Mouse (Mus musculus) ES-E14 (cell line): ENCODE measurements around the gene Ap3d1. TPM values are rescaled to one million over a fixed set of nuclear protein-coding genes. Genes with fewer than 3 reads are reported as not detected.

Experiments
- DNase-seq: peaks from one replicate; pipeline ENCODE4 v3.0.0-alpha.2; 2013; ENCODE audit warnings: low read depth, low spot score
- H3K27ac ChIP-seq: 2 replicates; pipeline ENCODE4 v1.5.1; 2012; ENCODE audit warnings: low read depth, mild to moderate bottlenecking, low read length, moderate library complexity, mixed read lengths; ENCODE audit not compliant: poor library complexity, insufficient read depth, severe bottlenecking
- H3K36me3 ChIP-seq: 2 replicates; pipeline ENCODE4 v1.6.1; 2012; ENCODE audit warnings: mild to moderate bottlenecking, low read length, moderate library complexity, mixed read lengths; ENCODE audit not compliant: control insufficient read depth, poor library complexity, insufficient read depth, severe bottlenecking
- H3K4me1 ChIP-seq, 2 experiments: fragments of 150-350 bp in 1 of 2; sonication (generic) in 1 of 2; 2 replicates each; pipeline ENCODE4 v1.6.1; 2012; ENCODE audit warnings: low read length in 2 of 2, mild to moderate bottlenecking in 1 of 2, mixed read lengths in 1 of 2; ENCODE audit not compliant: control insufficient read depth in 2 of 2, insufficient read depth in 2 of 2, poor library complexity in 1 of 2
- H3K4me3 ChIP-seq, 2 experiments: fragments of 150-350 bp in 1 of 2; sonication (generic) in 1 of 2; 2 replicates each; pipeline ENCODE4 v1.5.1; 2012; ENCODE audit warnings: low read length in 2 of 2, low read depth in 1 of 2, mild to moderate bottlenecking in 1 of 2, mixed read lengths in 1 of 2; ENCODE audit not compliant: insufficient read depth in 1 of 2, poor library complexity in 1 of 2, severe bottlenecking in 1 of 2
- H3K9ac ChIP-seq: 2 replicates; pipeline ENCODE4 v1.6.1; 2012; ENCODE audit warnings: low read depth, mild to moderate bottlenecking, low read length, mixed read lengths; ENCODE audit not compliant: poor library complexity, insufficient read depth, severe bottlenecking
- H3K9me3 ChIP-seq: fragments of 150-350 bp; sonication (generic); 2 replicates; pipeline ENCODE4 v1.6.1; 2012; ENCODE audit warnings: low read depth, mild to moderate bottlenecking, low read length; ENCODE audit not compliant: control insufficient read depth, insufficient read depth
- CHD2 ChIP-seq: IDR thresholded peaks from 2 replicates; pipeline ENCODE4 v1.6.1; 2014; ENCODE audit warnings: mild to moderate bottlenecking, low read depth, low read length, inconsistent platforms
- HCFC1 ChIP-seq: IDR thresholded peaks from 2 replicates; pipeline ENCODE4 v1.6.1; 2012; ENCODE audit warnings: low read length, inconsistent platforms, borderline replicate concordance; ENCODE audit not compliant: insufficient read depth
- MAFK ChIP-seq: IDR thresholded peaks from 2 replicates; pipeline ENCODE4 v1.6.1; 2014; ENCODE audit warnings: mild to moderate bottlenecking, low read depth, low read length, inconsistent platforms; ENCODE audit not compliant: insufficient read depth
- ZC3H11A ChIP-seq: IDR thresholded peaks from 2 replicates; pipeline ENCODE4 v1.6.1; 2012; ENCODE audit warnings: low read depth, mild to moderate bottlenecking, inconsistent platforms, low read length, borderline replicate concordance
- ZNF384 ChIP-seq: IDR thresholded peaks from 2 replicates; pipeline ENCODE4 v1.6.1; 2012; ENCODE audit warnings: low read depth, low read length, inconsistent platforms
- in situ Hi-C, 2 experiments: fragments of 600-800 bp; cut with MboI; formaldehyde crosslinking; loops; one replicate each; pipeline ENCODE4 v1.15.1; 2025; ENCODE audit warnings: low sequenced_read_pairs in 2 of 2, inconsistent platforms in 1 of 2; ENCODE audit not compliant: unreplicated experiment in 2 of 2
- total RNA-seq: library from RNA; depleted of rRNA; stranded (reverse); fragments of 300-350 nt; gene quantifications from 2 replicates; pipeline ENCODE4 v1.2.3, GENCODE M21; 2012

Ap3d1 gene
- total RNA-seq, 1 experiment: 74.8 TPM

DNA sequence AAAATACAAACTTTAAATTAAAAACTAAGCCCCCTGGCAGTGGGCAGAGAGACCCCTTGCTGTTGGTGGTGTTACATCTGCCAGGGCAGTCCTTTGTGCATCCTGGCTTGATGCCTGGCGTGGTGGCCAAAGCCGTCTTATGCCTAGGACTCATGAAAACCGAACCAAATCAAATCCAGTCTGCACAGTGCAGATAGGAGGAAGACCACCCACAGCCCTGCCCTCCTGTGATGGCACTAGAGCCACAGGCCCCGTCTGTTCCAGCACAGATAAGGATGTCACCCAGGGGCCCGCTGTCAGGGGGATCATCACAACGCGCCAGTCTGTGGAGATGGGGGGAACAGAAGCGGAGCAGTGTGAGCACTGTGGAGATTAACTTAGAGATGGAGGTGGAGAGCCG lies 44.3 kb downstream of the Ap3d1 start:
- no peak for DNase-seq
- TF ChIP-seq MAFK (no peak), CHD2 (no peak), ZNF384 (no peak), HCFC1 (no peak), ZC3H11A (no peak)
- H3K4me3 ChIP-seq: no peak overlapping the region
- no peaks in the 10 kb centered on the region for H3K9me3 ChIP-seq
- in situ Hi-C loops: no loop called here
- H3K27ac ChIP-seq: no peak overlapping the region
- H3K36me3 ChIP-seq: no peaks in the 10 kb centered on the region; the same call in 1 of the 2 replicates
- peaks cover 4 to 20% of the 10 kb centered on the region in 2 experiments; a peak in 3 of 4 replicates for H3K4me1 ChIP-seq
- H3K9ac ChIP-seq: no peak overlapping the region

GRCm38 (mm10) chr10:80697393-80697787 lies 44.7 kb downstream of the Ap3d1 start:
- no peak for TF ChIP-seq MAFK
- no peak for TF ChIP-seq ZNF384
- TF ChIP-seq ZC3H11A: no peak
- no peak for TF ChIP-seq HCFC1
- TF ChIP-seq CHD2: no peak
- DNase-seq: no peak
- in situ Hi-C loops: no loop called here

GRCm38 (mm10) chr10:80696502-80697392 lies 45.3 kb downstream of the Ap3d1 start:
- Histone ChIP-seq H3K4me1 (peaks cover 4 to 23% of the 10 kb centered on the region in 2 experiments; a peak in 3 of 4 replicates), H3K9me3 (no peaks in the 10 kb centered on the region), H3K9ac (no peak overlapping the region; the same call in 1 of the 2 replicates), H3K27ac (no peak overlapping the region), H3K36me3 (no peaks in the 10 kb centered on the region; the same call in 1 of the 2 replicates), H3K4me3 (no peak overlapping the region)
- no peak for TF ChIP-seq ZNF384
- no peak for TF ChIP-seq MAFK
- no peak for TF ChIP-seq HCFC1
- no peak for TF ChIP-seq ZC3H11A
- no peak for TF ChIP-seq CHD2
- DNase-seq: no peak
- in situ Hi-C loops: no loop called here

More at GRCm38 (mm10) chr10:80697393-80697787, 44.7 kb downstream of the Ap3d1 start:
- no peak overlapping the region for H3K27ac ChIP-seq
- peaks cover 4 to 20% of the 10 kb centered on the region in 2 experiments; a peak in 3 of 4 replicates for H3K4me1 ChIP-seq
- no peak overlapping the region for H3K4me3 ChIP-seq
- no peak overlapping the region for H3K9ac ChIP-seq
- H3K9me3 ChIP-seq: no peaks in the 10 kb centered on the region
- H3K36me3 ChIP-seq: no peaks in the 10 kb centered on the region; the same call in 1 of the 2 replicates

DNA sequence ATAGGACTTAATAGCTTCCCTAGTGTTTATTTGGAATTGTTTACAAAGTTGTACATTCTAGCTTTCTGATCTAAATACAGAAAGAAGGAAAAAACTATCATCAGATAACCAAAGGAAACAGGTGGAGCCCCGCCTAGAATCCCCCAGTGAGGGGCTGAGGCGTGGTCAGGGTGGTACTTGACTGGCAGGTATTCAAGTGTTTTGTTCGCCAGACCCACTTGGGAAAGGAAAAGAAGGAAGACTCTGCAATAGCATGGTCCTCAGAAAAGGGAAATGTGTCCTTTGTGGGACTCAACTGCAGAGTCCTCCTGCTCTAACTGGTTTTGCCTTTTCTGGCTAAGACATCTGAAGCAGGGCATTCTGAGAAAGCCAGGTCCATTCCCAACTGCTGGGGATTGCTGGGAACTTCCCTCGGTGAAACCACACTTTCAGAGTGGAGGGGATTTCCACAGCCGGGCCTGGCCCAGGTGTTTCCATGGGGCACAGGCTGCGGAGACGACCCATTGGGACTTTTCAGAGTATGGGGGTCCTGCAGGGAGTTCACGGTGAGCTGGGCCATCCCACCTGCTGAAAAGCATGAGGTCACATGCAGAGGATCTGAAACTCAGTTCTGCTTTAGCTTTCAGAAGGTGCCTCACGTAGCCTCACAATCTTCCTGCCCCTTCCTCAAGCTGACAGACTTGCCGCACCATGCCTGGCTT lies 46.1 kb downstream of the Ap3d1 start:
- H3K9ac ChIP-seq: no peak overlapping the region; the same call in 1 of the 2 replicates
- no peaks in the 10 kb centered on the region for H3K9me3 ChIP-seq
- no peak for DNase-seq
- in situ Hi-C loops: no loop called here
- no peak overlapping the region for H3K4me3 ChIP-seq
- TF ChIP-seq HCFC1 (no peak), CHD2 (no peak), ZC3H11A (no peak), MAFK (no peak), ZNF384 (no peak)
- peaks cover 4 to 28% of the 10 kb centered on the region in 2 experiments; a peak in 3 of 4 replicates for H3K4me1 ChIP-seq
- H3K27ac ChIP-seq: no peak overlapping the region; the same call in 1 of the 2 replicates
- H3K36me3 ChIP-seq: peaks cover 3% of the 10 kb centered on the region; the same call in 1 of the 2 replicates
